Mouse (Mus musculus) cerebral cortex, adult 2 months (tissue): Measurements from ENCODE around the gene Fam208b.

ENCODE experiments used
- WGBS: fragments of 180-500 bp; shearing (Covaris S2); methylation state at CpG from one replicate; pipeline ENCODE4 v1.1.7; 2018; 5-methylcytosine and 5-hydroxymethylcytosine counted together

Gene Fam208b

GRCm38 (mm10) chr13:3563953-3564352 is 47.0 kb downstream of the Fam208b start:
- 80% methylated on average over 2 of the region's 2 CpGs for WGBS

GRCm38 (mm10) chr13:3563130-3563529 is 47.8 kb downstream of the Fam208b start:
- WGBS, result 98% methylated on average over 1 of the region's 1 CpGs

- 78% methylated on average over 6 of the region's 6 CpGs for WGBS
Measured at GRCm38 (mm10) chr13:3547856-3548255, 63.1 kb downstream of the Fam208b start.

GRCm38 (mm10) chr13:3547410-3547809 is 63.5 kb downstream of the Fam208b start:
- WGBS, result 55% methylated on average over 3 of the region's 3 CpGs

- 43% methylated on average over 5 of the region's 5 CpGs for WGBS
Measured at GRCm38 (mm10) chr13:3544925-3545324, 66.0 kb downstream of the Fam208b start.

- WGBS, result 74% methylated on average over 4 of the region's 4 CpGs
Measured at GRCm38 (mm10) chr13:3544077-3544874, 66.6 kb downstream of the Fam208b start.

GRCm38 (mm10) chr13:3541159-3541782 is 69.6 kb downstream of the Fam208b start:
- 44% methylated on average over 2 of the region's 2 CpGs for WGBS

GRCm38 (mm10) chr13:3540166-3540565 is 70.7 kb downstream of the Fam208b start:
- 16% methylated on average over 2 of the region's 2 CpGs for WGBS

GRCm38 (mm10) chr13:3538969-3539562 is 71.8 kb downstream of the Fam208b start:
- whole genome bisulfite sequencing, result under 1% methylated on average over 15 of the region's 15 CpGs

- 1% methylated on average over 59 of the region's 59 CpGs for WGBS
Measured at GRCm38 (mm10) chr13:3538223-3538968, 72.5 kb downstream of the Fam208b start.

- under 1% methylated on average over 44 of the region's 47 CpGs for WGBS
Measured at GRCm38 (mm10) chr13:3537594-3538222, 73.2 kb downstream of the Fam208b start, which contains the start of gene Gdi2. TSS of gene Gdi2 (plus strand) at chr13:3538063.

- WGBS, result 89% methylated on average over 4 of the region's 4 CpGs
Measured at GRCm38 (mm10) chr13:3534146-3534545, 76.8 kb downstream of the Fam208b start.

- 59% methylated on average over 4 of the region's 4 CpGs for WGBS
Measured at GRCm38 (mm10) chr13:3532451-3532850, 78.5 kb downstream of the Fam208b start.

- 63% methylated on average over 10 of the region's 10 CpGs for WGBS
Measured at GRCm38 (mm10) chr13:3531692-3532320, 79.1 kb downstream of the Fam208b start.

- 80% methylated on average over 2 of the region's 2 CpGs for WGBS
Measured at GRCm38 (mm10) chr13:3531176-3531575, 79.7 kb downstream of the Fam208b start.

- WGBS, result 55% methylated on average over 3 of the region's 3 CpGs
Measured at GRCm38 (mm10) chr13:3530451-3530850, 80.5 kb downstream of the Fam208b start.

GRCm38 (mm10) chr13:3526328-3526727 is 84.6 kb downstream of the Fam208b start:
- 85% methylated on average over 8 of the region's 8 CpGs for WGBS

- WGBS, result 39% methylated on average over 4 of the region's 4 CpGs
Measured at GRCm38 (mm10) chr13:3525611-3526051, 85.3 kb downstream of the Fam208b start.

- WGBS, result 36% methylated on average over 1 of the region's 1 CpGs
Measured at GRCm38 (mm10) chr13:3523946-3524345, 87.0 kb downstream of the Fam208b start.

- WGBS, result 19% methylated on average over 6 of the region's 6 CpGs
Measured at GRCm38 (mm10) chr13:3523459-3523858, 87.4 kb downstream of the Fam208b start.

GRCm38 (mm10) chr13:3519994-3520393 is 90.9 kb downstream of the Fam208b start:
- 56% methylated on average over 1 of the region's 1 CpGs for WGBS
